Mouse (Mus musculus) stomach, postnatal 0 days (tissue): ENCODE results near the gene Npw.

ENCODE experiments used
- CTCF ChIP-seq: IDR thresholded peaks from 2 replicates; pipeline ENCODE4 v1.5.1; 2016; ENCODE audit warnings: antibody characterized with exemption, low read depth, mild to moderate bottlenecking, moderate library complexity
- EP300 ChIP-seq: optimal IDR thresholded peaks from 2 replicates; pipeline ENCODE3; 2016; ENCODE audit warnings: antibody characterized with exemption

GRCm38 (mm10) chr17:24676877-24677276, 18.6 kb upstream of the Npw start:
- no peak for TF ChIP-seq CTCF
- TF ChIP-seq EP300: no peak
